Mouse (Mus musculus) myocyte (in vitro differentiated cells): ENCODE data around the gene Mb21d2. TPM values are rescaled to one million over a fixed set of nuclear protein-coding genes. Genes with fewer than 3 reads are reported as not detected.

Source experiments
- H3K27me3 ChIP-seq: one replicate; pipeline ENCODE4 v1.6.1; 2011; ENCODE audit not compliant: control insufficient read depth, insufficient read depth, insufficient read length
- H3K36me3 ChIP-seq: one replicate; pipeline ENCODE4 v1.6.1; 2011; ENCODE audit not compliant: control insufficient read depth, insufficient read depth
- H3K4me2 ChIP-seq: one replicate; pipeline ENCODE4 v1.6.1; 2011; ENCODE audit warnings: low read depth, control low read depth
- H3K4me3 ChIP-seq: one replicate; pipeline ENCODE4 v1.5.1; 2011; ENCODE audit warnings: mild to moderate bottlenecking, control low read depth, moderate library complexity
- H3K79me2 ChIP-seq: one replicate; pipeline ENCODE4 v1.6.1; 2011; ENCODE audit not compliant: control insufficient read depth, insufficient read depth
- H3ac ChIP-seq: one replicate; pipeline ENCODE4 v1.6.1; 2011; ENCODE audit not compliant: control insufficient read depth, insufficient read length
- CEBPB ChIP-seq: IDR thresholded peaks from 2 replicates; pipeline ENCODE4 v1.6.1; 2011; ENCODE audit warnings: mild to moderate bottlenecking, moderate library complexity; ENCODE audit not compliant: poor library complexity, insufficient read depth, severe bottlenecking
- E2F4 ChIP-seq: IDR thresholded peaks from one replicate; pipeline ENCODE4 v1.6.1; 2011; ENCODE audit warnings: mild to moderate bottlenecking, control low read depth, moderate library complexity; ENCODE audit not compliant: insufficient read depth
- MAX ChIP-seq: IDR thresholded peaks from one replicate; pipeline ENCODE4 v1.6.1; 2011; ENCODE audit warnings: low read depth, mild to moderate bottlenecking, control low read depth
- MYOD1 ChIP-seq, 3 experiments: IDR thresholded peaks; one replicate each; pipeline ENCODE4 v1.6.1; 2011; ENCODE audit warnings: control low read depth in 2 of 3, low read depth in 2 of 3, mild to moderate bottlenecking in 2 of 3, moderate library complexity in 1 of 3; ENCODE audit not compliant: insufficient read length in 2 of 3, control insufficient read depth in 1 of 3
- MYOG ChIP-seq, 3 experiments: IDR thresholded peaks; one replicate each; pipeline ENCODE4 v1.6.1; 2011; ENCODE audit warnings: control low read depth in 2 of 3, low read depth in 2 of 3, mild to moderate bottlenecking in 2 of 3; ENCODE audit not compliant: insufficient read length in 2 of 3, control insufficient read depth in 1 of 3, insufficient read depth in 1 of 3
- POLR2A ChIP-seq: IDR thresholded peaks from one replicate; pipeline ENCODE4 v1.6.1; 2011; ENCODE audit warnings: low read depth, mild to moderate bottlenecking, control low read depth, moderate library complexity; ENCODE audit not compliant: insufficient read length
- POLR2AphosphoS2 ChIP-seq: IDR thresholded peaks from one replicate; pipeline ENCODE4 v1.6.1; 2011; ENCODE audit warnings: low read depth, control low read depth; ENCODE audit not compliant: insufficient read length
- REST ChIP-seq: IDR thresholded peaks from one replicate; pipeline ENCODE4 v1.6.1; 2011; ENCODE audit warnings: mild to moderate bottlenecking, control low read depth, moderate library complexity; ENCODE audit not compliant: insufficient read depth, insufficient read length
- SRF ChIP-seq: IDR thresholded peaks from one replicate; pipeline ENCODE4 v1.6.1; 2011; ENCODE audit warnings: low read depth; ENCODE audit not compliant: control insufficient read depth, insufficient read length
- TCF12 ChIP-seq: IDR thresholded peaks from one replicate; pipeline ENCODE4 v1.6.1; 2011; ENCODE audit warnings: mild to moderate bottlenecking, control low read depth; ENCODE audit not compliant: poor library complexity, insufficient read depth, severe bottlenecking
- TCF3 ChIP-seq: IDR thresholded peaks from one replicate; pipeline ENCODE4 v1.6.1; 2011; ENCODE audit warnings: low read depth, control low read depth; ENCODE audit not compliant: insufficient read length
- USF1 ChIP-seq: IDR thresholded peaks from one replicate; pipeline ENCODE4 v1.6.1; 2011; ENCODE audit warnings: low read depth, mild to moderate bottlenecking, control low read depth, moderate library complexity
- polyA plus RNA-seq: library from polyadenylated mRNA; unstranded; fragments of >200 nt; fragmentation: generic; extraction: Trizol; gene quantifications from one replicate; pipeline ENCODE4 v1.2.1, GENCODE M21; 2012; ENCODE audit warnings: missing spikeins

Gene Mb21d2
- polyA plus RNA-seq, 1 experiment: 6.0 TPM

- TF ChIP-seq REST: no peak
- TF ChIP-seq CEBPB: no peak
- TF ChIP-seq MYOD1 (IDR thresholded peaks at IDR 0.05; ENCODE audit: control insufficient read depth in 1 of 3, insufficient read length in 2 of 3, low read depth in 2 of 3): no peak
- no peak for TF ChIP-seq MAX
- no peak for TF ChIP-seq TCF12
- TF ChIP-seq POLR2A: no peak
- TF ChIP-seq USF1: no peak
- no peak for TF ChIP-seq SRF
- no peak for TF ChIP-seq MYOG (IDR thresholded peaks at IDR 0.05; ENCODE audit: control insufficient read depth in 1 of 3, insufficient read depth in 1 of 3, insufficient read length in 2 of 3, low read depth in 2 of 3)
- TF ChIP-seq E2F4: no peak
- TF ChIP-seq POLR2AphosphoS2: no peak
- no peak for TF ChIP-seq TCF3
- Histone ChIP-seq H3K36me3 (no peaks in the 10 kb centered on the region), H3K27me3 (no peaks in the 10 kb centered on the region), H3K79me2 (no peaks in the 10 kb centered on the region), H3K4me2 (no peak overlapping the region), H3K4me3 (no peak overlapping the region), H3ac (no peak overlapping the region)
These were observed 97.3 kb downstream of the Mb21d2 start for GRCm38 (mm10) chr16:28832085-28832635.

DNA sequence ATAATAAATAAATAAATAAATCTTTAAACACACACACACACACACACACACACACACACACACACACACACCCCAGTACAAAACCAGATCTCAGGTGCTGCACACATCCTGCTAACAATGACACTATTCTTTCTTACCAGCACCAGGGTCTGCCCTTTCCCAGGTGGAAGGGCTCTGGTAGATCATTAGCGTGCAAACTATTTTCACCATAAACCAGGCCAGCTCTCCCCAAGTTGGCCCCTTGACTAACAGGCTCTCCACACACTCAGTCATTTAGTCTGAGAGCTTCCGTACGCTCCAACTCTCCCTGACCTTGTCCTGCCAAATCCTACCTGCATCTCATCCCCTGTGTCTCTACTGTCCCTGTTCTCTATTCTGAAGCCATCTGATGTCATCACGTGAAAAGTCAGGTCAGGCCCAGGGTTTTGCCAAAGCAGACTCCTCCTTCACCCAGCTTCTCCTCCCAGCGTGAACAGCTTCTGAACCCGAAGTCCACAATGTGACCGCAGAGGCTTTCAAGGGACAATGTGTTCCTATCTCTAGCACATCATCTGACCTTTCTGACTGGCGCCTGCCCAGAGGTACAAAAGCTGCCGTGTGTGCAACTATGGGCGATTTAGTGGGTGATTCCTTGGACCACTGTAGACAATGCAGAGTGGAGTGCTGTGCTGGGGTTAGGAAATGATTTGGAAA, 100.1 kb downstream of the Mb21d2 start:
- Histone ChIP-seq H3K4me2 (no peak overlapping the region), H3K79me2 (no peaks in the 10 kb centered on the region), H3ac (no peak overlapping the region), H3K4me3 (no peak overlapping the region), H3K27me3 (no peaks in the 10 kb centered on the region), H3K36me3 (no peaks in the 10 kb centered on the region)
- TF ChIP-seq TCF12 (no peak), TCF3 (no peak), E2F4 (no peak), USF1 (no peak), POLR2A (no peak), CEBPB (no peak), MYOD1 (IDR thresholded peaks at IDR 0.05; ENCODE audit: control insufficient read depth in 1 of 3, insufficient read length in 2 of 3, low read depth in 2 of 3) (no peak), SRF (no peak), REST (no peak), POLR2AphosphoS2 (no peak), MYOG (IDR thresholded peaks at IDR 0.05; ENCODE audit: control insufficient read depth in 1 of 3, insufficient read depth in 1 of 3, insufficient read length in 2 of 3, low read depth in 2 of 3) (no peak), MAX (no peak)

DNA sequence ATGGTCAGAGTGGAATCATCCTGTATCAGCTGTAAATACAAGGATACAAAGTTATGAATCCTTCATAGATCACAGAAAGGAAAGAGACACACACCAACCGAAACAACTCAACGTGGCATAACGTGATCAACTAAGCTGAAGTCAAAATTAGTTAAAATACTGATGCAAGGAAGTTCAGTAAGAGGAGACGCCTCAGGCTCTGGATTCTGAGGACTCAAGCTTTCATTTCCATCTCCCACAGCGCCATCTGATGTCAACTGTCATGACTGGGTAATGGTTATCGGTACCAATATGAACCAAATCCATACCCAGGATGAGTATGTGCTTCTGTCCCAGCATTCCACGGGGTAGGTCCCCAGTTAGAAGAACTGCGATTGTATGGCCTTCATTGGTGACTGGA, 104.7 kb downstream of the Mb21d2 start:
- H3K4me2 ChIP-seq: no peak overlapping the region
- no peaks in the 10 kb centered on the region for H3K79me2 ChIP-seq
- no peaks in the 10 kb centered on the region for H3K36me3 ChIP-seq
- no peak overlapping the region for H3K4me3 ChIP-seq
- no peak overlapping the region for H3ac ChIP-seq
- H3K27me3 ChIP-seq: no peaks in the 10 kb centered on the region
- TF ChIP-seq POLR2AphosphoS2: no peak
- TF ChIP-seq MAX: no peak
- no peak for TF ChIP-seq TCF12
- TF ChIP-seq E2F4: no peak
- TF ChIP-seq REST: no peak
- no peak for TF ChIP-seq TCF3
- no peak for TF ChIP-seq SRF
- TF ChIP-seq CEBPB: no peak
- TF ChIP-seq USF1: no peak
- no peak for TF ChIP-seq MYOG (IDR thresholded peaks at IDR 0.05; ENCODE audit: control insufficient read depth in 1 of 3, insufficient read depth in 1 of 3, insufficient read length in 2 of 3, low read depth in 2 of 3)
- no peak for TF ChIP-seq MYOD1 (IDR thresholded peaks at IDR 0.05; ENCODE audit: control insufficient read depth in 1 of 3, insufficient read length in 2 of 3, low read depth in 2 of 3)
- TF ChIP-seq POLR2A: no peak

DNA sequence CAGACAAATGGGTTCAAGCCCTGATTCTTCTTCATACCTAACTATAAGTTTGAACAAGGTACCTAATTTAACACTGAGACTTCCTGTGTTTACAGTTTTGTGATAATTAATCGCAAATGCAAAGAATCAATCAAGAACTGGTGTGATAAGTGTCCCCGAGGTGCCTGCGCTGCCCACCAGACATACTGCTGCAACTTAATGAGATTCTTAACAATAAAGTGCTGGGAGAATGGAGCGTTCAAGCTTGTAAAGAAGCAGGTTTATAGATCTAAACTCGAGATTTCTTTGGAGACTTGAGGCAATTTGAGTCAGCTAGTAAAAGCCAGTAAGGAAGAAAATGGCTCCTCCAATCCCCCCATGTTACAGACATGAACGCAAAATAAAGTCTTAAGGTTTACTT, 107.7 kb downstream of the Mb21d2 start:
- Histone ChIP-seq H3K4me3 (no peak overlapping the region), H3K79me2 (no peaks in the 10 kb centered on the region), H3K27me3 (no peaks in the 10 kb centered on the region), H3K4me2 (no peak overlapping the region), H3ac (no peak overlapping the region), H3K36me3 (no peaks in the 10 kb centered on the region)
- TF ChIP-seq REST (no peak), TCF3 (no peak), E2F4 (no peak), CEBPB (no peak), USF1 (no peak), MYOG (IDR thresholded peaks at IDR 0.05; ENCODE audit: control insufficient read depth in 1 of 3, insufficient read depth in 1 of 3, insufficient read length in 2 of 3, low read depth in 2 of 3) (no peak), TCF12 (no peak), POLR2AphosphoS2 (no peak), MAX (no peak), MYOD1 (IDR thresholded peaks at IDR 0.05; ENCODE audit: control insufficient read depth in 1 of 3, insufficient read length in 2 of 3, low read depth in 2 of 3) (no peak)
